Mouse (Mus musculus): ENCODE results near the gene Gm13279. TPM values are rescaled to one million over a fixed set of nuclear protein-coding genes. Genes with fewer than 3 reads are reported as not detected.
A peak's percentile ranks its signal among the peaks of the same experiment; 100 is the strongest.
"Not testable (repeated sequence)": the region's sequence is repeated elsewhere in the genome, so short reads cannot be mapped to it uniquely, and the experiment has no call there.

Gm13279 gene
- total and polyA plus RNA-seq, 2 experiments from 2014 or later: not detected

- not testable (repeated sequence) for H3K4me1 ChIP-seq (ENCODE audit: insufficient read depth, low read length); H3K4me3 ChIP-seq (ENCODE audit: low read depth, low read length); H3K9me3 ChIP-seq (ENCODE audit: low read length); DNase-seq (ENCODE audit: low spot score); H3K36me3 ChIP-seq (ENCODE audit: insufficient read depth, low read length); H3K27ac ChIP-seq (ENCODE audit: low read depth, low read length); H3K4me2 ChIP-seq (ENCODE audit: low read depth, low read length, poor library complexity, severe bottlenecking); H3K27me3 ChIP-seq (ENCODE audit: insufficient read depth, low read length); ATAC-seq (ENCODE audit: low FRiP score); H3K9ac ChIP-seq (replicated peaks; ENCODE audit: low read length, poor library complexity, severe bottlenecking)
- 0 out of 2 replicates have a peak, but pooled peaks have one; percentile 12 for TF ChIP-seq CTCF (IDR thresholded peaks at IDR 0.05)
- WGBS: no CpG with 5 or more reads among the region's 31 CpGs
Observed at GRCm38 (mm10) chr4:88782335-88782734, 14.9 kb upstream of the Gm13279 start.

GRCm38 (mm10) chr4:88785409-88785808 lies 11.8 kb upstream of the Gm13279 start, which contains the start of gene Gm13276:
Gm13276 (plus strand) TSS chr4:88785709.
- H3K9me3 ChIP-seq (ENCODE audit: low read length); H3K27me3 ChIP-seq (ENCODE audit: insufficient read depth, low read length); H3K36me3 ChIP-seq (ENCODE audit: insufficient read depth, low read length); H3K27ac ChIP-seq (ENCODE audit: low read depth, low read length); H3K4me2 ChIP-seq (ENCODE audit: low read depth, low read length, poor library complexity, severe bottlenecking); DNase-seq (ENCODE audit: low spot score); H3K4me3 ChIP-seq (ENCODE audit: low read depth, low read length); H3K9ac ChIP-seq (replicated peaks; ENCODE audit: low read length, poor library complexity, severe bottlenecking); H3K4me1 ChIP-seq (ENCODE audit: insufficient read depth, low read length); ATAC-seq (ENCODE audit: low FRiP score): not testable (repeated sequence)
- WGBS: no CpG with 5 or more reads among the region's 27 CpGs

GRCm38 (mm10) chr4:88788402-88788801 lies 8.8 kb upstream of the Gm13279 start, which contains the start of gene Gm13277:
Gm13277 (plus strand) TSS chr4:88788632.
- not testable (repeated sequence) for H3K9me3 ChIP-seq (ENCODE audit: low read length); H3K27me3 ChIP-seq (ENCODE audit: insufficient read depth, low read length); H3K4me1 ChIP-seq (ENCODE audit: insufficient read depth, low read length); H3K36me3 ChIP-seq (ENCODE audit: insufficient read depth, low read length); H3K4me2 ChIP-seq (ENCODE audit: low read depth, low read length, poor library complexity, severe bottlenecking); H3K4me3 ChIP-seq (ENCODE audit: low read depth, low read length); H3K9ac ChIP-seq (replicated peaks; ENCODE audit: low read length, poor library complexity, severe bottlenecking); DNase-seq (ENCODE audit: low spot score); H3K27ac ChIP-seq (ENCODE audit: low read depth, low read length); ATAC-seq (ENCODE audit: low FRiP score)
- WGBS: no CpG with 5 or more reads among the region's 28 CpGs
- TF ChIP-seq CTCF (IDR thresholded peaks at IDR 0.05): peak; percentile 59

- no CpG with 5 or more reads among the region's 28 CpGs for WGBS
Observed at GRCm38 (mm10) chr4:88791250-88791649, 5.9 kb upstream of the Gm13279 start, which contains the start of gene Gm13278. Gm13278 (plus strand) TSS chr4:88791550.

GRCm38 (mm10) chr4:88793936-88794675 lies 3.1 kb upstream of the Gm13279 start, which contains the start of gene Gm13275:
Gm13275 (plus strand) TSS chr4:88794487.
- not testable (repeated sequence) for ATAC-seq (ENCODE audit: low FRiP score); DNase-seq (ENCODE audit: low spot score)

More at GRCm38 (mm10) chr4:88791250-88791649, 5.9 kb upstream of the Gm13279 start, which contains the start of gene Gm13278:
- not testable (repeated sequence) for H3K36me3 ChIP-seq (ENCODE audit: insufficient read depth, low read length); H3K9me3 ChIP-seq (ENCODE audit: low read length); H3K9ac ChIP-seq (replicated peaks; ENCODE audit: low read length, poor library complexity, severe bottlenecking); H3K4me3 ChIP-seq (ENCODE audit: low read depth, low read length); H3K4me1 ChIP-seq (ENCODE audit: insufficient read depth, low read length); H3K27me3 ChIP-seq (ENCODE audit: insufficient read depth, low read length); H3K27ac ChIP-seq (ENCODE audit: low read depth, low read length); H3K4me2 ChIP-seq (ENCODE audit: low read depth, low read length, poor library complexity, severe bottlenecking); DNase-seq (ENCODE audit: low spot score); ATAC-seq (ENCODE audit: low FRiP score)

GRCm38 (mm10) chr4:88799365-88799764 lies 2.2 kb downstream of the Gm13279 start, which contains the start of gene Gm13285:
Gm13285 (plus strand) TSS chr4:88799665.
- not testable (repeated sequence) for H3K27ac ChIP-seq (ENCODE audit: low read depth, low read length); H3K36me3 ChIP-seq (ENCODE audit: insufficient read depth, low read length); ATAC-seq (ENCODE audit: low FRiP score); H3K4me2 ChIP-seq (ENCODE audit: low read depth, low read length, poor library complexity, severe bottlenecking); H3K4me1 ChIP-seq (ENCODE audit: insufficient read depth, low read length); H3K27me3 ChIP-seq (ENCODE audit: insufficient read depth, low read length); DNase-seq (ENCODE audit: low spot score); H3K4me3 ChIP-seq (ENCODE audit: low read depth, low read length); H3K9me3 ChIP-seq (ENCODE audit: low read length); H3K9ac ChIP-seq (replicated peaks; ENCODE audit: low read length, poor library complexity, severe bottlenecking)
- WGBS: 17% methylated on average over 3 of the region's 7 CpGs

More at GRCm38 (mm10) chr4:88793936-88794675, 3.1 kb upstream of the Gm13279 start, which contains the start of gene Gm13275:
- not testable (repeated sequence) for H3K9ac ChIP-seq (replicated peaks; ENCODE audit: low read length, poor library complexity, severe bottlenecking); H3K9me3 ChIP-seq (ENCODE audit: low read length); H3K4me3 ChIP-seq (ENCODE audit: low read depth, low read length); H3K27ac ChIP-seq (ENCODE audit: low read depth, low read length); H3K4me1 ChIP-seq (ENCODE audit: insufficient read depth, low read length); H3K27me3 ChIP-seq (ENCODE audit: insufficient read depth, low read length); H3K36me3 ChIP-seq (ENCODE audit: insufficient read depth, low read length); H3K4me2 ChIP-seq (ENCODE audit: low read depth, low read length, poor library complexity, severe bottlenecking)
- peak; percentile 39 for TF ChIP-seq CTCF (IDR thresholded peaks at IDR 0.05)
- WGBS: 0% methylated on average over 8 of the region's 52 CpGs

GRCm38 (mm10) chr4:88802954-88803353 lies 5.8 kb downstream of the Gm13279 start, which contains the start of gene Gm13287:
Gm13287 (plus strand) TSS chr4:88803254.
- no CpG with 5 or more reads among the region's 29 CpGs for WGBS
- not testable (repeated sequence) for H3K9ac ChIP-seq (replicated peaks; ENCODE audit: low read length, poor library complexity, severe bottlenecking); H3K27me3 ChIP-seq (ENCODE audit: insufficient read depth, low read length); H3K36me3 ChIP-seq (ENCODE audit: insufficient read depth, low read length); H3K27ac ChIP-seq (ENCODE audit: low read depth, low read length); ATAC-seq (ENCODE audit: low FRiP score); H3K9me3 ChIP-seq (ENCODE audit: low read length); DNase-seq (ENCODE audit: low spot score); H3K4me2 ChIP-seq (ENCODE audit: low read depth, low read length, poor library complexity, severe bottlenecking); H3K4me3 ChIP-seq (ENCODE audit: low read depth, low read length); H3K4me1 ChIP-seq (ENCODE audit: insufficient read depth, low read length)

GRCm38 (mm10) chr4:88805231-88805630 lies 8.0 kb downstream of the Gm13279 start, which contains the start of gene Gm13288:
Gm13288 (plus strand) TSS chr4:88805531.
- WGBS: no CpG with 5 or more reads among the region's 8 CpGs
- not testable (repeated sequence) for H3K9me3 ChIP-seq (ENCODE audit: low read length); H3K27me3 ChIP-seq (ENCODE audit: insufficient read depth, low read length); DNase-seq (ENCODE audit: low spot score); ATAC-seq (ENCODE audit: low FRiP score); H3K27ac ChIP-seq (ENCODE audit: low read depth, low read length); H3K4me1 ChIP-seq (ENCODE audit: insufficient read depth, low read length); H3K9ac ChIP-seq (replicated peaks; ENCODE audit: low read length, poor library complexity, severe bottlenecking); H3K4me3 ChIP-seq (ENCODE audit: low read depth, low read length); H3K36me3 ChIP-seq (ENCODE audit: insufficient read depth, low read length)
- H3K4me2 ChIP-seq (ENCODE audit: low read depth, low read length, poor library complexity, severe bottlenecking): peak within 1 kb of the TSS; percentile 35

Data from midbrain, postnatal 0 days (tissue).